Comparison of ENCODE assay signal across 8 mouse cellular contexts in the genomic region with DNA sequence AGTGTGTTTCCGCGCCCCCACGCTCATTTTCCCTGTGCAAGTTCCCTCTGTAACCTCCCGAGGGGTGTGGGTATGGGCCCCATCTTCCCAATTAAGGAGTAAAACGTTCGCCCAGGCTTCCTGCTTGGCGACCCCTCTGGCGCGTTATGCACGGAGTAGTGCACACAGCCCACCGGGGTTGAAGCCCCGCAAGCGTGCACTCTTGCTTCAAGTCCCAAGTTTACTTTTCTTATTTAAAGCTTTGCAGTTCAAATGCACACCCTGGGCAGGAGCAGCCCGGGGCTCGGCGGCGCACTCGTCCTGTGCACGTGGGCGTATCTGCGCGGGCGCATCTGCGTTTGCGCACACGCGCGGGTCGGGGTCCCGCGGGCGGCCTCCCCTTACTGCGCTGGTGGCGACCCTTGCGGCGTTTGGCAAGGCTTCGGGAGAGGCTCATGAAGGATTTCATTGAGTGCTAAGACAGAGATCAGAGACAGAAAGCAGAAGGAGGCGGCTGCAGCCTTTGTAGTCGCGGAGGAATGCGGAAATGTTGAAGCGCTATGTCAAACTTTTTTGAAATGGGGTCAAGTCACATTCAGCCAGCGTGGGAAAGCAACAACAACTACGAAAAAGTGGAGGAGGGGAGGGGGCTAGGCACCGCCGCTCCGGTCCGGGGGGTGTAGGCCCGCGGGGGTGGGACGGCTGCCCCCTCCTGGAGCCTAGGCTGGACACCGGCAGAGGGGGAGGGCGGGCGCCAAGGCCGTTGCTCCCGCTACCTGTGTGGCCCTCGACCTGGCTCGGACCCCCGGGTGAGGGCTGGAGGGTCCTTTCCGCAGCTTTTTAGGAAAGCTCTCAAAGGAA. TPM values are rescaled to one million over a fixed set of nuclear protein-coding genes. Genes with fewer than 3 reads are reported as not detected.
DNase-seq lines count a peak whose midpoint lies in the region; ATAC-seq lines count a peak whose summit lies in the region.

No protein-coding gene starts in this region.

- peaks cover 24% of the 10 kb centered on the region for H3K27me3 ChIP-seq in erythroblast, embryonic 14.5 days (ENCODE audit: control insufficient read depth)
- no peaks in the 10 kb centered on the region; the same call in 1 of the 2 replicates for H3K27me3 ChIP-seq in liver, embryonic 16.5 days (ENCODE audit: control insufficient read depth, insufficient read depth, low read depth, low read length)
- H3K27me3 ChIP-seq in neural tube, embryonic 12.5 days (replicated peaks): peaks cover 27% of the 10 kb centered on the region

- peak overlapping the region; percentile 71 for H3K9ac ChIP-seq in liver, embryonic 16.5 days (ENCODE audit: low read depth, low read length)
- peak overlapping the region; percentile 69; the same call in 1 of the 2 replicates for H3K9ac ChIP-seq in neural tube, embryonic 12.5 days

- H3K4me1 ChIP-seq in erythroblast, embryonic 14.5 days (ENCODE audit: control insufficient read depth): peaks cover 38% of the 10 kb centered on the region
- H3K4me1 ChIP-seq in liver, embryonic 16.5 days (ENCODE audit: control insufficient read depth, low read depth, low read length): no peaks in the 10 kb centered on the region; the same call in 1 of the 2 replicates
- peaks cover 18% of the 10 kb centered on the region for H3K4me1 ChIP-seq in neural tube, embryonic 12.5 days

- ATAC-seq in erythroblast, adult 5-6 weeks (replicated peaks; ENCODE audit: low FRiP score, poor library complexity, severe bottlenecking): no peak
- ATAC-seq in liver, embryonic 16.5 days (ENCODE audit: low read depth): peak; percentile 14
- peak; percentile 15 for ATAC-seq in neural tube, embryonic 12.5 days (ENCODE audit: low FRiP score, low read depth)

- peak; percentile 81 for DNase-seq in embryo, embryonic 10.5 days (ENCODE audit: low spot score)
- peak; percentile 35 to 40 for DNase-seq in heart, adult 9 months (ENCODE audit: low spot score in 2 of 2)
- peak; percentile 68 for DNase-seq in kidney, adult 9 months
- DNase-seq in testis, postnatal 10 days (ENCODE audit: low spot score): peak; percentile 67

- peak overlapping the region; percentile 67 for H3K4me3 ChIP-seq in erythroblast, embryonic 14.5 days (replicated peaks)
- peak overlapping the region; percentile 74 for H3K4me3 ChIP-seq in liver, embryonic 16.5 days (ENCODE audit: low read depth, low read length)
- peak overlapping the region; percentile 53 for H3K4me3 ChIP-seq in neural tube, embryonic 12.5 days

- under 1% methylated on average over 60 of the region's 60 CpGs for WGBS in liver, embryonic 16.5 days (ENCODE audit: insufficient replicate concordance)
- WGBS in neural tube, embryonic 12.5 days: under 1% methylated on average over 60 of the region's 60 CpGs

- no peaks in the 10 kb centered on the region; the same call in 1 of the 2 replicates for H3K36me3 ChIP-seq in erythroblast, embryonic 14.5 days (ENCODE audit: control insufficient read depth)
- H3K36me3 ChIP-seq in liver, embryonic 16.5 days (ENCODE audit: control insufficient read depth, insufficient read depth): no peaks in the 10 kb centered on the region
- no peaks in the 10 kb centered on the region for H3K36me3 ChIP-seq in neural tube, embryonic 12.5 days

- peak overlapping the region; percentile 91 for H3K4me2 ChIP-seq in liver, embryonic 16.5 days (ENCODE audit: low read depth, low read length)
- peak overlapping the region; percentile 96 for H3K4me2 ChIP-seq in neural tube, embryonic 12.5 days (replicated peaks)

- no peaks in the 10 kb centered on the region for H3K9me3 ChIP-seq in erythroblast, embryonic 14.5 days (ENCODE audit: control insufficient read depth, low read length)
- H3K9me3 ChIP-seq in liver, embryonic 16.5 days (replicated peaks; ENCODE audit: control insufficient read depth, low read length): no peaks in the 10 kb centered on the region
- no peaks in the 10 kb centered on the region for H3K9me3 ChIP-seq in neural tube, embryonic 12.5 days

- peak overlapping the region; percentile 74 for H3K27ac ChIP-seq in liver, embryonic 16.5 days (ENCODE audit: low read length)
- no peak overlapping the region for H3K27ac ChIP-seq in neural tube, embryonic 12.5 days

RNA-seq across cellular contexts. Expression of gene Cdk6, which starts 0.9 kb away (rescaled TPM):
- 0.03 and 0.21 TPM in 2 replicates for polyA plus RNA-seq in erythroblast, embryonic 14.5 days (2012)
- 30.5 and 40.5 TPM in 2 replicates for total RNA-seq in erythroblast, adult 5-6 weeks (2015; ENCODE audit: low replicate concordance)
- 16.2 and 21.3 TPM in 2 replicates for total RNA-seq in erythroblast, adult 5-6 weeks (2017; ENCODE audit: low replicate concordance)
- 15.8 and 16.0 TPM in 2 replicates for polyA plus RNA-seq in liver, embryonic 16.5 days (2015; fragmentation: Nextera tagmentation; extraction: Ambion mirVana)
- 18.5 and 27.5 TPM in 2 replicates for polyA plus RNA-seq in neural tube, embryonic 12.5 days (2016; fragmentation: Nextera tagmentation; extraction: Ambion mirVana)

Comparison
In these comparisons a context has a peak if more than half of its experiments do, and no peak if none do; other contexts are left out.
1. RNA of gene Cdk6, which starts 0.9 kb away (polyA plus RNA-seq): 18.5 to 27.5 TPM in neural tube, embryonic 12.5 days and 15.8 to 16.0 TPM in liver, embryonic 16.5 days; 0.03 to 0.21 TPM in erythroblast, embryonic 14.5 days; every median in the first group is over 10 times any median in the second.
2. Peak in every context shown above with its lines, with median percentiles within 50 percentile points of each other: H3K4me3 ChIP-seq and DNase-seq.